Mouse (Mus musculus) liver, adult 2 months (tissue): ENCODE measurements around the gene Sdcbp2.

Source experiments
- CTCF ChIP-seq: fragments of 200-500 bp; IDR thresholded peaks from 2 replicates; pipeline ENCODE4 v1.5.1; 2011; ENCODE audit warnings: low read depth, low read length, control low read depth
- POLR2A ChIP-seq: fragments of 200-500 bp; IDR thresholded peaks from 2 replicates; pipeline ENCODE4 v1.6.1; 2011; ENCODE audit warnings: low read length, control low read depth; ENCODE audit not compliant: insufficient read depth; ENCODE audit errors: extremely low read depth

DNA sequence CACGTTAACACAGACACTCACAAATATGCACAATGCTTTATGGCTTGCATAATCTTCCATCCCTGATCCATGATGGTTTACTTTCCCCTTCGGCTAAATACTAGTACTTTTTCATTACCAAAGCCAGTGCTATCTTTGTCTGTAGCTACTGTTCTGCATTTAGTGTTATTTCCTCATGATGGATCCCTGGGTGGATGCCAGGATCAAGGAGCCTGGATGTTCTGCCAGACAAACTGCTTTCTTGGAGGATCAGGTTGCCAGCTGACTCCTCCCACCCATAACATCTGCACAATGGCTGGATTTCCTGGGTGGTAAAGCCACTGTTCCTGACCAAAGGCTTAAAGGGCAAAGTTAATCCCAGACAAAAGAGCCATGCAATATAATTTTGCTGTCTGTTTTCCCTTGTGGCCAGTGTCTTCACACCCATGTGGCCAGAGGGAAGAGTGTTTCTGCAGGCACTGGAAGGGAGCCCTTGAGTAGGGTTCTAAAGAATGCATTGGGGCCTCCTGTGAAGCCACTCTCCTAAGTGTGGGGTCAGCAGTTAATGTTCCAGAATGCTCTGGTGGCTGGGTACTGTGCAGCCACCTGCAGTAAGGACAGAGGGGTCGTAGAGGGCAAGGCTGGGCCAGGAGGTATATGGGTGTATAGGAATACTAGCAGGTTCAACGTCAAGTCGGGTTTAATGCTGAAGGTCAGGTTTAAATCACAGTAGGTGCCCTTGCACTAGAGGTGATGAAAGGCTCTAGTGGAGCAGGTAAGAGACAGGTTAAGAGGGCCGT, 44.3 kb downstream of the Sdcbp2 start:
- TF ChIP-seq CTCF (no peak), POLR2A (no peak)
